Mouse (Mus musculus) G1E (cell line): Measurements from ENCODE around the gene Rbm24. TPM values are rescaled to one million over a fixed set of nuclear protein-coding genes. Genes with fewer than 3 reads are reported as not detected.

Source experiments
- ATAC-seq: 2 replicates; pipeline ENCODE4 v1.8.0; 2016; ENCODE audit warnings: mild to moderate bottlenecking; ENCODE audit not compliant: insufficient number of reproducible peaks, poor library complexity, low FRiP score, severe bottlenecking; ENCODE audit errors: extremely low read depth
- DNase-seq: peaks from one replicate; pipeline ENCODE4 v3.0.0; 2012; ENCODE audit warnings: low spot score
- H3K27me3 ChIP-seq: 2 replicates; pipeline ENCODE4 v1.6.1; 2012; ENCODE audit warnings: mild to moderate bottlenecking, low read length, inconsistent platforms; ENCODE audit not compliant: insufficient read depth
- H3K36me3 ChIP-seq: replicated peaks from 2 replicates; pipeline ENCODE3; 2012; ENCODE audit warnings: mild to moderate bottlenecking, inconsistent platforms
- H3K4me1 ChIP-seq: 2 replicates; pipeline ENCODE4 v1.6.1; 2012; ENCODE audit warnings: low read depth, low read length, inconsistent platforms, mixed read lengths; ENCODE audit not compliant: insufficient read depth
- H3K4me3 ChIP-seq: 2 replicates; pipeline ENCODE4 v1.5.1; 2012; ENCODE audit warnings: low read depth, mild to moderate bottlenecking, inconsistent platforms, low read length, moderate library complexity, mixed read lengths
- H3K9me3 ChIP-seq: replicated peaks from 2 replicates; pipeline ENCODE4 v1.6.1; 2012; ENCODE audit warnings: inconsistent platforms
- CTCF ChIP-seq: IDR thresholded peaks from 2 replicates; pipeline ENCODE4 v1.5.1; 2012; ENCODE audit warnings: low read depth, low read length, inconsistent platforms, mixed read lengths
- GATA1 ChIP-seq: IDR thresholded peaks from 2 replicates; pipeline ENCODE4 v1.6.1; 2012; ENCODE audit warnings: borderline replicate concordance, low read length, inconsistent platforms, mixed read lengths
- GATA2 ChIP-seq: IDR thresholded peaks from 2 replicates; pipeline ENCODE4 v1.6.1; 2012; ENCODE audit warnings: low read depth, low read length, inconsistent platforms, borderline replicate concordance
- POLR2AphosphoS5 ChIP-seq: IDR thresholded peaks from 2 replicates; pipeline ENCODE4 v1.6.1; 2012; ENCODE audit warnings: low read depth, low read length, inconsistent platforms; ENCODE audit not compliant: insufficient replicate concordance
- TAL1 ChIP-seq: conservative IDR thresholded peaks from 2 replicates; pipeline ENCODE4 v1.6.1; 2012; ENCODE audit warnings: low read depth, low read length, inconsistent platforms, mixed read lengths
- polyA plus RNA-seq: library from polyadenylated mRNA; stranded (reverse); fragments of >175 nt; gene quantifications from 2 replicates; pipeline ENCODE4 v1.2.3, GENCODE M21; 2012
- total RNA-seq, 2 experiments: library from RNA; stranded (forward) in 1 of 2; stranded (reverse) in 1 of 2; fragments of 200-1000 nt in 1 of 2; fragments of >200 nt in 1 of 2; fragmentation: Nextera tagmentation in 1 of 2; gene quantifications; 2 replicates each; pipeline ENCODE4 v1.2.3; 2014 to 2017

The Rbm24 gene
- total and polyA plus RNA-seq, 3 experiments = 0.11 TPM; not detected in 2

GRCm38 (mm10) chr13:46397235-46397634, 21.0 kb upstream of the Rbm24 start:
- no peak for DNase-seq
- no peak for TF ChIP-seq GATA2
- ATAC-seq = no peak
- Histone ChIP-seq H3K36me3 (no peaks in the 10 kb centered on the region), H3K27me3 (no peaks in the 10 kb centered on the region), H3K9me3 (no peaks in the 10 kb centered on the region), H3K4me1 (no peaks in the 10 kb centered on the region), H3K4me3 (no peak overlapping the region)

- TF ChIP-seq TAL1 = no peak
- no peak for TF ChIP-seq GATA1
- no peak for TF ChIP-seq CTCF
- no peak for TF ChIP-seq GATA2
- TF ChIP-seq POLR2AphosphoS5 = no peak
- ATAC-seq = no peak
- 0 out of 2 replicates have a peak, but pooled peaks cover 2% of the 10 kb centered on the region for H3K27me3 ChIP-seq
- no peaks in the 10 kb centered on the region for H3K4me1 ChIP-seq
- DNase-seq = no peak
- no peaks in the 10 kb centered on the region for H3K36me3 ChIP-seq
- no peaks in the 10 kb centered on the region for H3K9me3 ChIP-seq
- H3K4me3 ChIP-seq = no peak overlapping the region
Measured at GRCm38 (mm10) chr13:46407151-46407550, 11.1 kb upstream of the Rbm24 start.

GRCm38 (mm10) chr13:46412247-46412646, 6.0 kb upstream of the Rbm24 start:
- ATAC-seq = no peak
- H3K36me3 ChIP-seq = no peaks in the 10 kb centered on the region
- no peak for TF ChIP-seq GATA1
- TF ChIP-seq POLR2AphosphoS5 = no peak
- TF ChIP-seq TAL1 = no peak
- TF ChIP-seq GATA2 = no peak
- TF ChIP-seq CTCF = no peak

GRCm38 (mm10) chr13:46413588-46413987, 4.6 kb upstream of the Rbm24 start:
- ATAC-seq (no peak), DNase-seq (no peak)
- no peaks in the 10 kb centered on the region for H3K9me3 ChIP-seq
- H3K4me1 ChIP-seq = no peaks in the 10 kb centered on the region
- no peaks in the 10 kb centered on the region for H3K36me3 ChIP-seq
- no peak for TF ChIP-seq GATA1
- no peak for TF ChIP-seq POLR2AphosphoS5
- TF ChIP-seq GATA2 = no peak
- no peak for TF ChIP-seq TAL1
- TF ChIP-seq CTCF = no peak
- H3K27me3 ChIP-seq = peaks cover 5% of the 10 kb centered on the region; the same call in 1 of the 2 replicates
- no peak overlapping the region for H3K4me3 ChIP-seq

More at GRCm38 (mm10) chr13:46412247-46412646, 6.0 kb upstream of the Rbm24 start:
- H3K27me3 ChIP-seq = 0 out of 2 replicates have a peak, but pooled peaks cover 2% of the 10 kb centered on the region
- no peaks in the 10 kb centered on the region for H3K4me1 ChIP-seq
- no peak for DNase-seq
- H3K9me3 ChIP-seq = no peaks in the 10 kb centered on the region
- H3K4me3 ChIP-seq = no peak overlapping the region

DNA sequence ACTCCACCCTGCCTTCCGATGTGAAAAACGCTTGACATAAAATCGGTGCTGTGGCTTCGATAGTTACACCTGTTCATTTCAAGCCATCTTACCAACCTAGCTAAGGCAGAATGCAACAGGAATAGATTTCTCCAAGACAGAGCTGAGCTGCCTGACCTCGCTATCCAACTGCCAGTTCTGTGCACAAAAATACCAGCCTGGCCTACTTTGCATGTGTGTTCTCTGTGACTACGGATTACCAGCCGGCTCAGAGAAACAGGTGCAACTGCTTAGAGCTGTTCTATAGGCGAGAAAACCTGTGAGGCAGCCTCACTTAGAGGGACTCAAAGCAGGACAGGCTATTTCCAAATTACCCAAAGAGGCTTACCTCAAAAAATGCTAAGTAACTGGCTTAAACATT, 4.2 kb upstream of the Rbm24 start:
- ATAC-seq = no peak
- Histone ChIP-seq H3K4me3 (no peak overlapping the region), H3K36me3 (no peaks in the 10 kb centered on the region), H3K27me3 (peaks cover 5% of the 10 kb centered on the region; the same call in 1 of the 2 replicates), H3K9me3 (no peaks in the 10 kb centered on the region; the same call in 1 of the 2 replicates), H3K4me1 (no peaks in the 10 kb centered on the region)
- no peak for DNase-seq
- TF ChIP-seq POLR2AphosphoS5 (no peak), GATA1 (no peak), TAL1 (no peak)

DNA sequence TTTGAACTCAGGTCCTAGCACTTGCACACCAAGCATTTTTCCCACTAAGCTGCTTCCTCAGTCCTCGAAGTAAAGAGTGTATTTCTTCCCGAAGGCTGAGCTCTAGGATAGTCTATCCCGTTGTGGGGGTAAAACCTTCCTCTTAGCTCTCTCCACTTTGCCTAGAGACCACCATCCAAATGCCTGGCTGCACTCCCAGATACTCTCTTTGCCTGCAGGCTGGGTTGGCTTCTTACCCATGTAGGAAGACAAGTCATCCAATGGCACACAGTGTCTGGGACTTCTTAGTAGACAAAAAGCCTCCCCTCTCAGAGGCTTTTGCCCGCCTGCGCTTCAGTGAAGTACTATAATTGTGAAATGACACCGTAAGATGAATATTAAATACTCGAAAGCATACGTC, 2.2 kb upstream of the Rbm24 start:
- DNase-seq (no peak), ATAC-seq (no peak)
- no peak for TF ChIP-seq POLR2AphosphoS5
- no peak for TF ChIP-seq GATA2
- H3K4me3 ChIP-seq = no peak overlapping the region
- H3K4me1 ChIP-seq = no peaks in the 10 kb centered on the region
- peaks cover 3% of the 10 kb centered on the region; the same call in 1 of the 2 replicates for H3K27me3 ChIP-seq
- H3K36me3 ChIP-seq = no peaks in the 10 kb centered on the region
- no peaks in the 10 kb centered on the region; the same call in 1 of the 2 replicates for H3K9me3 ChIP-seq

- Histone ChIP-seq H3K36me3 (no peaks in the 10 kb centered on the region), H3K4me3 (no peak overlapping the region), H3K4me1 (no peaks in the 10 kb centered on the region), H3K27me3 (peaks cover 3% of the 10 kb centered on the region; the same call in 1 of the 2 replicates), H3K9me3 (no peaks in the 10 kb centered on the region; the same call in 1 of the 2 replicates)
- DNase-seq = no peak
- no peak for ATAC-seq
- TF ChIP-seq GATA1 (no peak), CTCF (no peak), GATA2 (no peak), POLR2AphosphoS5 (no peak), TAL1 (no peak)
Measured at GRCm38 (mm10) chr13:46417594-46417993, 640 bp upstream of the Rbm24 start.
